Mouse (Mus musculus) retina, postnatal 7 days (tissue): ENCODE data around the gene Hist1h2ao.
"Not testable (repeated sequence)": the region's sequence is repeated elsewhere in the genome, so short reads cannot be mapped to it uniquely, and the experiment has no call there.

ENCODE experiments used
- DNase-seq: peaks from one replicate; pipeline ENCODE4 v3.0.0-alpha.2; 2012; ENCODE audit warnings: low read depth, low spot score

The Hist1h2ao gene

GRCm38 (mm10) chr13:21810073-21810472 is at the start of gene Hist1h2ao, which contains the start of gene Hist1h2bq:
Gene Hist1h2ao (plus strand): TSS chr13:21810465.
Gene Hist1h2bq (minus strand): TSS chr13:21810197.
- not testable (repeated sequence) for DNase-seq

DNA sequence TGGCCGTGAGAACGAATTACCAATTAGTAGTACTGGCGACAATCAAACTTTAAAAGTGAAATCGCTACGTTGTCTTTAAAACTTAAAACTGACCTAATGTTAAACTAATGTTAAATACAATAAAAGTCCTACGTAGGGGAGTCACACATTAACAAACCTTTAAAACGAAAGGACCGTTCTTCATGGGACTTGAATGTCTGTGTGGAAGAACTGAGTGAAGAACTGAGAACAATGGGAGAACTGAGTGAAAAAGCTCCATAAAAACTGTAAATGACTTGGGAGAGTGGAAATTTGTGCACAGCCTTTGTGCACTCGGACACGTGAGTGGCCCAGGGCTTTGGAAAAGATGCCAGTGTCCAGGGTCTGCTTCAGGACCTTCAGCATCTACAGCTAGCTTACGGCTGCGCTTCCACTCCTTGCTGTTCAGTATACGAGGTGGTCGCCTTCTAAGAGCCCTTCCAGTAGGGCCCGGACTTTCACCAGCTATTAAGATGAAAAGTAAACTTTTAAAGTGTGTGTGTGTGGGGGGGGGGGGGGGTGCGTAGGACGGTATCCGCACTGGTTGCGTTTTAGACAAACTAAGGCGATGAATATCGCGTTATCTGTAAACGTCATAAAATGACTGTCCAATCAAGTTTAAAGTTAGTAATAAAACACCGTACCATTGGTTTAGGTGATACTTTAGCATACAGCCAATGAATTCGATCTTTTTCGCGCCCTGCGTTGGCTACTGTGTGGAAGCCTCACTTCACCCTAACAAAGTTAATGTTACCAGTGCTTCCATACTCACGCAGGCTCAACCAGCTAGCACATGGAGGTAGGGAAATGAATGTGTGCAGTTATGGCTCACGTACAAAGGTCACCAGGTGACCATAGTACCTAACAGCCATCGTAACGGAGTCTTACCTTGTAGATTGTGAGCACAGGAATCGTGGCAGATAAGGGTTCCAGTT is 31.2 kb upstream of the Hist1h2ao start:
- peak; percentile 68 for DNase-seq

- no peak for DNase-seq
Measured at GRCm38 (mm10) chr13:21779767-21780731, 30.2 kb upstream of the Hist1h2ao start, which contains the start of gene Hist1h1b. Gene Hist1h1b (minus strand): TSS chr13:21780625.

DNA sequence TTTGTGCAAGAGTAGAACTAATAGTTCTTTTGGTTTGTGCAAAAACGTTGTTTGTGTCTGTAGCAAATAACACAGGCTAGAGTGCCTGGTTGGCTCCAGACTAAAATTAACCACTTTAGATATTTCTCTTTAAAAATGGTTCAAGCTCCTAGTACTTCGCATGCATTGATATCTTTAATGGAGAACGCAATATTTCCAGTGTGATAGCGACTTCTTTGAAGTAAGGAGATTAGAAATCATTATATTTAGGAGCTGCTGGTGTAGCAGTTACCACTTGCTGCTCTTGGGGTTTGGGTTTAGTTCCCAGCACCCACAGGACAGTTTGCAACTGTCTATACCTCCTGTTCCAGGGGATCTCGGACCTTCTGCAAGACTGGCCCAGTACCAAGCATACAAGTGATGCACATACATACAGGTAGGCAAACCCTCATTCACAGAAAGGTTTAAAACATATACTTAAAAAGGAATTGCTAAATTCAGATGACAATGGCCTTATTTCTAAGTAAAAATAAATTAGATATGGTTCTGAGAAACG is 29.2 kb upstream of the Hist1h2ao start:
- DNase-seq: no peak

DNA sequence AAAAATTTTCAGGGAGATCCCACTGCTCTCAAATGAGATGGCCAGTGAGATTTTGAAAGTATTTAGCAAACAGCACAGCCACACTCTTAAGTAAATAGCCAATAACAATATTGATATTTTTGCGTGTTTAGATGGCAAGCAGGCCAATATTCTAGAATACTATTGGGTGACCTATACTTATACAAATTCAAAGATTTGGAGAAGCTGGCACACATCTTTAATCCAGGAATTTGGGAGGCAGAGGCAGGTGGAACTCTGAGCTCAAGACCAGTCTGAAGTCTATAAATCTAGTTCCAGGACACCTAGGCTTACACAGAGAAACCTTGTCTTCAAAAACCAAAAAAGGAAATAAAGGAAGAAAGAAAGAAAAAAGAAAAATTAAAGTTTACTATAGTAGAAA is 28.6 kb upstream of the Hist1h2ao start:
- DNase-seq: no peak

- DNase-seq: not testable (repeated sequence)
Measured at GRCm38 (mm10) chr13:21782361-21783254, 27.7 kb upstream of the Hist1h2ao start.

DNA sequence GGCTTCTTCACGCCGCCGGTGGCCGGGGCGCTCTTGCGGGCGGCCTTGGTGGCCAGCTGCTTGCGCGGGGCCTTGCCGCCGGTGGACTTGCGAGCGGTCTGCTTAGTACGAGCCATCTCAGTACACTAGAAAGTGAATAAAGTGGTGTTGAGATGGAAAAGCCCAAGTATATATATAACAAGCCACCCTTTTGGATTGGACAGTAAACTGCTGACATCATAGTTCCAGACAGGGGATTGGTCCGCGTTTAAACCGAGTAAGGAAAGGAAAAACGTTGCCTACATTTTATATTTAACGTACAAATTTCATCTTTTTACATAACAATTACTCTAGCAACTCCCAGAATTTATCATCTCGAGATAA is 27.0 kb upstream of the Hist1h2ao start, which contains the start of gene Hist1h3i:
Gene Hist1h3i (minus strand): TSS at position 116 of the 363 bp plus-strand sequence.
- DNase-seq: peak; percentile 61

- DNase-seq: no peak
Measured at GRCm38 (mm10) chr13:21783734-21784161, 26.5 kb upstream of the Hist1h2ao start.

- DNase-seq: no peak
Measured at GRCm38 (mm10) chr13:21784311-21784710, 26.0 kb upstream of the Hist1h2ao start.

GRCm38 (mm10) chr13:21786189-21786898 is 23.9 kb upstream of the Hist1h2ao start:
- no peak for DNase-seq

GRCm38 (mm10) chr13:21786899-21787629 is 23.2 kb upstream of the Hist1h2ao start, which contains the start of the genes Hist1h2an and Hist1h2bp:
Gene Hist1h2an (minus strand): TSS chr13:21787218.
Gene Hist1h2bp (plus strand): TSS chr13:21787461.
- peak; percentile 93 for DNase-seq

DNA sequence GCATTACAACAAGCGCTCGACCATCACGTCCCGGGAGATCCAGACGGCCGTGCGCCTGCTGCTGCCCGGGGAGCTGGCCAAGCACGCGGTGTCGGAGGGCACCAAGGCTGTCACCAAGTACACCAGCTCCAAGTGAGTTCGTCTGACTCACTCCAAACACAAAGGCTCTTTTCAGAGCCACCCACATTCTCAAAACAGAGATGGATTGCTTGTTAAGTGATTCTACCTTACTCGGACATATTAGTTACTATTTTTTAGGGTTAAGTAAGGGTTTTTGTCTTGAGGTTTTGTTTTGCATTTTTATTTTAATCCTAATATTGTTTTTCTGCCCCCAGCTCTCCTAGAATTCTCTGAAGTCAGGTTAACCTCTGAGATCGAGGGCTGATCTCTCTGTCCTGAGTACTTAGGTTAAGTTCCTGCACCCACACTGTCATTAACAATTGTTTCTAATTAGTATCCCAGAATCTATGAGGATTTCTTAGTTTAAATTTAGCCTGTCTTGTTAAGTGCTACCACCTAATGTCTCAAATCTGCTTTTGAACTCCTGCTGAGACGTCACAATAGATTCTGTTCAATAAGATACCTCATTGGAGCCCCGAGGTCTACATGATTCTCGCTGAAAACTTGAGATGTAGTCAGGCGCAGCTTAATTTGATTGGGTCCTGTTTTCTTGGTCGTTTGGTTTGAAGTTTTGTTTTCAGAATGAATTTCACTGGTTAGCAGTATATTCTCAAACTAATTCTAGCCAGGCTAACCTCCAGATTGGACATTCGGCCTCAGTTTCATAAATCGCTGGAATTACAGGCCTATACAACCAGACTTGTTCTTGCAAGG is 22.3 kb upstream of the Hist1h2ao start:
- no peak for DNase-seq

DNA sequence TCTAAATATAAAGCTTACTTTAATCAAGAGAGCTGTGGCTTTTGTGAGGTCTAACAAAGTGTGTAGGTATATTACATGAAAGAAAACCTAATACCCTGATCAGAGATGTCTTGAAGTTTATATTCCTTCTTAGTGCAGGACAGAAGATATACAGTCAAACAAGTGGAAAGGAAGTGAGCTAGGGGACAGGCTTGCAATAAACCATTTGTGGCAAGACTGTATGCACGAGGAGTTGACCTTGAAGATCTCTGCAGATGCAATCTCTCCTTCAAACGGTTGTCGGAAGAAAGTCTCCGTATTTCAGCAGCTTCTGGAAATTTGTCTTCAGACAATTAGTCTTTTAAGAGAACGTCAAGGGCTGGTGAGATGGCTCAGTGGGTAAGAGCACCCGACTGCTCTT is 20.3 kb upstream of the Hist1h2ao start:
- no peak for DNase-seq

GRCm38 (mm10) chr13:21790601-21791283 is 19.5 kb upstream of the Hist1h2ao start:
- no peak for DNase-seq

DNA sequence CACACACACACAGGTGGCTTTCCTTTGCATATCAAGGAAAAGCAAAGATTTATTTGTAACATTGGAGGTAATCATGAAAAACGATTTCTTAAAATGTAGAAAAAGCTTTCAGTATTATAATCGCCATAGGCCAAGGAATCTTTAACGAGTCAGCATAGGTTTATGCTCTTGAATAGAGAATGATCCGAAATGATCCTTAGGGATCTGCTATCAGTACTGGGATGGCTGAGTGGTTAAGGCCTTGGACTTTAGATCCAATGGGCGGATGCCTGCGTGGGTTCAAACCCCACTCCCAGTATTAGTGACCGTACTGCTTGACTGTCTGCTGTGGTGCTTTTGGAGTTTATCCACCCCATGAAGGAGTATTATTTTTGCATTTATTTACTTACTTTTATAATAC is 14.7 kb upstream of the Hist1h2ao start:
- no peak for DNase-seq

DNA sequence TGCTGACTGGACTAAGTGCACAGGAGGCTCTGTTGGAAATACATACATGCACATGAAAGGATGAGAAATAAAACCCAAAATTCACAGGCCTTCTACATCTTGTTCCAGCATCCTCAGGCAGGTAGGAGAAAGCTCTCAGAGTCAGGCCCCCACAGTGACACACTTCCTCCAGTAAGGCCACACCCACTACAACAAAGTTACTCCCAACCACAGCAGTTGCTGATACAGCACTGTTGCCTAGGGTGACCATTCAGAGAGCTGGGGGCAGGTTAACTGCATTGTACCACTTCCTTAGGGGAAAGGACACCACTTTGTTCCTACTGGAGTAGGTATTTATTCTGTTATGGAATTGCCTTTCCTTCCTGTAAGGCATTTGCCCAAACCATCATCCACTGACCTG is 13.1 kb upstream of the Hist1h2ao start:
- DNase-seq: not testable (repeated sequence)

DNA sequence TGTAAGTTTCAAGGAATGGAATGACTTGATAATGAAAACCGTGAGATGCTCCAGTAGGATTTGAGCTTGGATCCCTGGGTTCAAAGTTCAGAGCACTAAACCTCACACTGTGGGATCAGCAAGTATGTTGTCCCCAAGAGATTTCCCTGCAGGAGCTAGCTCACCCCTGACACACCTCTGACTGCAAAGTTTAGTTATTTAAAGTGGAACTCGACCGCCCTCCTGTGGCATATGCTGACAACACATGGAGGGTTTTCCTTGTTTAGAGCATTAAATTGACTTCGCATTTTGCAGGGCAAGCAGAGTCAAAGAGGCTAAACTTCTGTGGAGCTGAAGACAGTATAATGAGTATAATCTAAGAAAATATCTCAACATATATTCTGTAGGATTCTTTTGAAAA is 7.2 kb upstream of the Hist1h2ao start:
- not testable (repeated sequence) for DNase-seq
